Mouse (Mus musculus): ENCODE data around the gene Fa2h.

- TF ChIP-seq POLR2A (IDR thresholded peaks at IDR 0.05; ENCODE audit: insufficient read depth, low read length) (no peak), CTCF (IDR thresholded peaks at IDR 0.05; ENCODE audit: low read depth, low read length) (no peak), EP300 (IDR thresholded peaks at IDR 0.05; ENCODE audit: insufficient read depth, low read depth, low read length) (no peak)
Measured at GRCm38 (mm10) chr8:111338370-111339208, 55.0 kb downstream of the Fa2h start.
